Comparison of ENCODE assay signal across 19 mouse cellular contexts in genomic region chr4:156093758-156094157, GRCm38 (mm10). TPM values are rescaled to one million over a fixed set of nuclear protein-coding genes. Genes with fewer than 3 reads are reported as not detected.
"Had no signal": no experiment of that assay in that cellular context is flagged by ENCODE, and none has a peak within 500 bp of the region (broad histone marks: within the 10 kb centered on the region; RNA-seq: fewer than 3 reads in every experiment).

No protein-coding gene starts in this region.

- H3K36me3 ChIP-seq: hindbrain, embryonic 13.5 days; limb, embryonic 10.5 days; midbrain, embryonic 13.5 days; neural tube, embryonic 15.5 days had no signal

- H3K4me1 ChIP-seq: hindbrain, embryonic 13.5 days; midbrain, embryonic 13.5 days; neural tube, embryonic 15.5 days had no signal

- H3K9ac ChIP-seq: hindbrain, embryonic 13.5 days; midbrain, embryonic 13.5 days; neural tube, embryonic 15.5 days had no signal

- H3K4me2 ChIP-seq: hindbrain, embryonic 13.5 days; midbrain, embryonic 13.5 days; neural tube, embryonic 15.5 days had no signal

- ATAC-seq: hindbrain, postnatal 0 days; lung, postnatal 0 days; midbrain, embryonic 13.5 days had no signal

- H3K27me3 ChIP-seq: hindbrain, embryonic 13.5 days; midbrain, embryonic 13.5 days; neural tube, embryonic 15.5 days had no signal

- DNase-seq: kidney, adult 11 months; kidney, adult 9 months; kidney, postnatal 36 days; layer of hippocampus, adult 9-11 months; lung, adult 2 months; spleen, adult 18-20 months; thymus, adult 18-20 months; thymus, postnatal 14 days had no signal

- H3K27ac ChIP-seq: hindbrain, embryonic 13.5 days; hindbrain, postnatal 0 days; kidney, postnatal 0 days; limb, embryonic 10.5 days; midbrain, embryonic 13.5 days; neural tube, embryonic 15.5 days had no signal

- H3K4me3 ChIP-seq: hindbrain, embryonic 13.5 days; limb, embryonic 10.5 days; midbrain, embryonic 13.5 days; myocyte; neural tube, embryonic 15.5 days had no signal

- H3K9me3 ChIP-seq: hindbrain, embryonic 13.5 days; limb, embryonic 10.5 days; midbrain, embryonic 13.5 days; neural tube, embryonic 15.5 days had no signal

RNA-seq across cellular contexts. Expression of gene Ttll10, which starts 34.5 kb away (rescaled TPM):
- total RNA-seq: left cerebral cortex, postnatal 10 days; megakaryocyte-erythroid progenitor cell, adult 5-6 weeks had no signal
- polyA plus RNA-seq: hindbrain, embryonic 13.5 days; midbrain, embryonic 13.5 days; myocyte; neural tube, embryonic 11.5 days; neural tube, embryonic 15.5 days had no signal

RNA-seq across cellular contexts. Expression of gene Rnf223, which starts 36.6 kb away (rescaled TPM):
- polyA plus RNA-seq: lung, postnatal 0 days had no signal
